Mouse (Mus musculus) cerebellum, adult 2 months (tissue): ENCODE measurements around the gene Cd79a.

ENCODE experiments used
- CTCF ChIP-seq: fragments of 200-500 bp; IDR thresholded peaks from 2 replicates; pipeline ENCODE4 v1.5.1; 2011; ENCODE audit warnings: low read depth, mild to moderate bottlenecking, control low read depth, low read length, moderate library complexity, borderline replicate concordance; ENCODE audit not compliant: insufficient read depth
- POLR2A ChIP-seq: fragments of 200-500 bp; IDR thresholded peaks from 2 replicates; pipeline ENCODE4 v1.6.1; 2011; ENCODE audit warnings: low read length, control low read depth, borderline replicate concordance; ENCODE audit not compliant: insufficient read depth

GRCm38 (mm10) chr7:24896269-24896668, 912 bp upstream of the Cd79a start:
- TF ChIP-seq POLR2A (no peak), CTCF (no peak)
